Mouse (Mus musculus) liver, embryonic 13.5 days (tissue): ENCODE results near the gene Sergef. TPM values are rescaled to one million over a fixed set of nuclear protein-coding genes. Genes with fewer than 3 reads are reported as not detected.

Source experiments
- ATAC-seq: fragments of 200-750 bp; cut with Nextera tagmentation; 2 replicates; pipeline ENCODE4 v1.8.0; 2017; ENCODE audit warnings: low read depth, mild to moderate bottlenecking, moderate number of reproducible peaks, moderate library complexity
- DNase-seq: peaks from one replicate; pipeline ENCODE4 v3.0.0; 2022
- H3K27ac ChIP-seq: fragments of 300-500 bp; sonication (generic); 2 replicates; pipeline ENCODE4 v1.5.1; 2015; ENCODE audit warnings: moderate library complexity, mild to moderate bottlenecking, inconsistent platforms
- H3K27me3 ChIP-seq: fragments of 300-500 bp; sonication (generic); 2 replicates; pipeline ENCODE4 v1.6.1; 2015; ENCODE audit warnings: mild to moderate bottlenecking, inconsistent platforms
- H3K36me3 ChIP-seq: fragments of 300-500 bp; sonication (generic); 2 replicates; pipeline ENCODE4 v1.6.1; 2015; ENCODE audit warnings: mild to moderate bottlenecking, inconsistent platforms
- H3K4me1 ChIP-seq: fragments of 300-500 bp; sonication (generic); replicated peaks from 2 replicates; pipeline ENCODE4 v1.6.1; 2015; ENCODE audit warnings: inconsistent platforms
- H3K4me2 ChIP-seq: fragments of 300-500 bp; sonication (generic); 2 replicates; pipeline ENCODE4 v1.6.1; 2015; ENCODE audit warnings: inconsistent platforms, mild to moderate bottlenecking, moderate library complexity
- H3K4me3 ChIP-seq: fragments of 300-500 bp; sonication (generic); replicated peaks from 2 replicates; pipeline ENCODE4 v1.5.1; 2015; ENCODE audit warnings: mild to moderate bottlenecking, inconsistent platforms
- H3K9ac ChIP-seq: fragments of 300-500 bp; sonication (generic); 2 replicates; pipeline ENCODE4 v1.6.1; 2015; ENCODE audit warnings: mild to moderate bottlenecking, inconsistent platforms
- H3K9me3 ChIP-seq: fragments of 300-500 bp; sonication (generic); replicated peaks from 2 replicates; pipeline ENCODE4 v1.6.1; 2016; ENCODE audit warnings: inconsistent platforms
- WGBS: fragments of 180-500 bp; shearing (Covaris S2); methylation state at CpG from one replicate; pipeline ENCODE4 v1.1.7; 2015; ENCODE audit not compliant: insufficient replicate concordance; 5-methylcytosine and 5-hydroxymethylcytosine counted together
- polyA plus RNA-seq: library from polyadenylated mRNA; unstranded; fragments of >200 nt; fragmentation: Nextera tagmentation; extraction: Ambion mirVana; gene quantifications from 2 replicates; pipeline ENCODE4 v1.2.1, GENCODE M21; 2015

The Sergef gene
- polyA plus RNA-seq, 1 experiment from 2014 or later, result 7.5 TPM

DNA sequence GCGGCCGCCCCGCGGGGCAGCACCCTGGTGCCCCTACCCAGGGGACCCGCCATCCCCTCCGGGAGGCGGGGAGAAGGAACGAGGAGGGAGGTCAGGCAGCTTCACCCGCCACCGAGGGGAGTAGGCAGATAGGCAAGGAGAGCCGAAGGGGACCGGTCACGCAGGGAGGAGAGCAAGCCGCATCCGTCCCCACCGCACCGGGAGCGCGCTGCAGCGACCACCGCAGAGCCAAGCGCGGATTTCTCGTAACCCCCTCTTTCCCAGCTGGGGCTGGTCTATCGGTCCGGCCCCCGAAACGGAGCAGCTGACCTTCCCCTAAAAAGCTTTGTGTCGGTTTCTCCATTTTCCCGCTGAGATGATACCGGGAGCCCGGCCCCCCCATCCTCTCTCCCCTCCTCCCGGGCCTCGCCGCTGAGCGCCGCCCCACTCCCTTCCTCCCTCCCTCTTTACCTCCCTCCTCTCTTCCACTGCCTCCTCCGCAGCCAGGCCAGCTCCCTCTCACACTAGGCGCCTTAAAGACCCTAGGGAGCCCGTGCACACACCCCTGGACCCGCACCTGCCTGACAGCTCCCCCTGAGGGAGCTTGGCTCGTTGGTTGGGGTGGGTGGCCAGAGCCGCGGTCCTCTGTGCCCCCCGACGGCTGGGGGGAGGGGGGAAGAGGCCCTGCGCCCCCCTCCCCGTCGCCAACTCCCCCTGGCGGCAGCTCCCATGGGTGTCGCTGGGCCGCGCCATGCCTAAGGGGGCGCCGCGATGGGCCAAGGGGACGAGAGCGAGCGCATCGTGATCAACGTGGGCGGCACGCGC is 242.5 kb downstream of the Sergef start:
- no peak for ATAC-seq
- no peaks in the 10 kb centered on the region for H3K36me3 ChIP-seq
- WGBS, result 2% methylated on average over 62 of the region's 64 CpGs
- H3K27me3 ChIP-seq, result peaks cover 69% of the 10 kb centered on the region
- H3K4me2 ChIP-seq, result peak overlapping the region; percentile 62
- no peak for DNase-seq
- no peak overlapping the region for H3K27ac ChIP-seq
- peak overlapping the region; percentile 42; the same call in 1 of the 2 replicates for H3K4me3 ChIP-seq
- H3K4me1 ChIP-seq, result no peaks in the 10 kb centered on the region; the same call in 1 of the 2 replicates
- no peaks in the 10 kb centered on the region for H3K9me3 ChIP-seq
- no peak overlapping the region for H3K9ac ChIP-seq

DNA sequence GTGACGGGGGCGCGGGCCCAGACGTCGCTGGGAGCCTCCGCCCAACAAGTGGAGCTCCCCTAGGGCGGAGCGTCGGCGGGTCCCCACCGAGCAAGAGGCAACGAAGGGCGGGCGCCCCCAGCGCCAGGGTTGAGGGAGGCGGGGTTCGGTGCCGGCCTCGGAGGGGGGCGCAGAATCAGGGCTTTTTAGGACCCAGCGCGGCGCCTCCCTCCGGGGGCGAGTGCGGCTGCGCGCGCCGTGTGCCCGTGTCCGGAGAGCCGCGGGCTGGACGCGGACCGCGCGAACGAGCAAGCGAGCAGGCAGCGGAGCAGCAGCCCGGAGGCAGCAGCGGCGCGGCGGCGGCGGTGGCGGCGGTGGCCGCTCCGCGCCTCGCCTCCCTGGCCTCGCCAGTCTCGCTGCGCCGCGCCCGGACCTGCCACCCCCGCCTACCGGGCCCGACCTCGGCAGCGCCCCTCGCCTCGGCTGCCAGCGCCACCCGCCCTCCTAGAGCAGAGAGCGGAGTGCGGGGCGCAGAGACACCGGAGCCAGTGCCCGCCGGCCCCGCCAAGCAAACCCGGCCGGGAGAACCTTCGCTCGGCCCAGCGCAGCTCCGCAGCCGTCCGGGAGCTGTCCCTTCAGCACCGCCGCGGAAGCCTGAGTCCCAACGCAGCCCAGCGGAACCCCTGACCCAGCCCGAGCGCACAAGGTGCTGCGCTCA is 243.2 kb downstream of the Sergef start, which contains the start of gene Kcnc1:
Gene Kcnc1, plus strand, starts transcription at position 267 of the 697 bp plus-strand sequence.
- Histone ChIP-seq H3K27ac (no peak within 1 kb of the TSS), H3K4me3 (peak within 1 kb of the TSS; percentile 42), H3K9me3 (no peaks in the 10 kb centered on the region), H3K4me2 (peak within 1 kb of the TSS; percentile 62), H3K27me3 (peaks cover 69% of the 10 kb centered on the region), H3K9ac (no peak within 1 kb of the TSS), H3K4me1 (no peaks in the 10 kb centered on the region; the same call in 1 of the 2 replicates), H3K36me3 (no peaks in the 10 kb centered on the region)
- ATAC-seq (peak; percentile 60), DNase-seq (peak; percentile 29)
- under 1% methylated on average over 82 of the region's 93 CpGs for WGBS

DNA sequence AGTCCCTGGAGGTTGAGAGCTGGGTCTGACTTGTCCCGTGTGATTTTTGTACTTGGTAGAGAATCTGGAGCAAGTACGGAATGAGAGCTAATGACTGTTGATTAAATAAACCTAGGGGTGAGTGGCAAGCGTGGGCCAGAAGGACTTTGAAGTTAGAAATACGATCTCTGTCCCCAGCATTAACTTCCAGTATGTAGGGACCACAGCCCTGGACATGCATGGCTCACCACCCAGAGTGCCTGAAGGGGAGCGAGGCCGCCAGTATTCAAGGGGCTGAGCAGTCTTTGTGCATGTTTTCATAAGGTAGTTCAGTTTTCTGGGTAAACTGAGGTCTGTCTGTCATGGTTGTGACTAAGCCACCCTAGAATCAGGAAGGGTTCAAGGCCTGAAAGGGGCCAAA is 244.0 kb downstream of the Sergef start:
- Histone ChIP-seq H3K4me1 (no peaks in the 10 kb centered on the region; the same call in 1 of the 2 replicates), H3K36me3 (no peaks in the 10 kb centered on the region), H3K27me3 (peaks cover 69% of the 10 kb centered on the region), H3K4me2 (peak overlapping the region; percentile 62; the same call in 1 of the 2 replicates), H3K9me3 (no peaks in the 10 kb centered on the region), H3K9ac (no peak overlapping the region), H3K27ac (no peak overlapping the region), H3K4me3 (no peak overlapping the region)
- 30% methylated on average over 6 of the region's 6 CpGs for WGBS
- ATAC-seq (no peak), DNase-seq (no peak)

DNA sequence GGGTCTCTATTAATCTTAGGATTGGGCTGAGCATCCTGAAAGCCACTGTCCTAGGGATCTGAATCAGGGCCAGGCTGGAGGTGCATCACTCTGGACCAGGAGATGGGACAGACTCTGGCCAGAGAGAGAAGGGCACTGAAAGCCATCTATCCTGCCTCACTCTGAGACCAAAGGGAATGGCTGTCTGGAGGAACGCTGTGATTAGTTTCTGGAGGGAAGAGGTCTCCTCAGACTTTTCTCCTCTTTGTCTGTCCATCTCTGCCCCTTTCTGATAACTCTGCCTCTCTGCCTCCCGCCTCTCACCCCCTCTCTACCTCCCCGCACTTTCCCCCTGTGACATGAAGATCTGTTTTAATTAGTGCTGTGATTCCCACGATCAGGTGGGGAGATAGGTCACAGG is 244.7 kb downstream of the Sergef start:
- 41% methylated on average over 4 of the region's 4 CpGs for WGBS
- H3K4me3 ChIP-seq, result no peak overlapping the region
- peaks cover 64% of the 10 kb centered on the region for H3K27me3 ChIP-seq
- H3K9ac ChIP-seq, result no peak overlapping the region
- H3K9me3 ChIP-seq, result no peaks in the 10 kb centered on the region
- DNase-seq (no peak), ATAC-seq (no peak)
- H3K4me1 ChIP-seq, result no peaks in the 10 kb centered on the region; the same call in 1 of the 2 replicates
- H3K36me3 ChIP-seq, result no peaks in the 10 kb centered on the region
- no peak overlapping the region for H3K27ac ChIP-seq
- H3K4me2 ChIP-seq, result no peak overlapping the region

DNA sequence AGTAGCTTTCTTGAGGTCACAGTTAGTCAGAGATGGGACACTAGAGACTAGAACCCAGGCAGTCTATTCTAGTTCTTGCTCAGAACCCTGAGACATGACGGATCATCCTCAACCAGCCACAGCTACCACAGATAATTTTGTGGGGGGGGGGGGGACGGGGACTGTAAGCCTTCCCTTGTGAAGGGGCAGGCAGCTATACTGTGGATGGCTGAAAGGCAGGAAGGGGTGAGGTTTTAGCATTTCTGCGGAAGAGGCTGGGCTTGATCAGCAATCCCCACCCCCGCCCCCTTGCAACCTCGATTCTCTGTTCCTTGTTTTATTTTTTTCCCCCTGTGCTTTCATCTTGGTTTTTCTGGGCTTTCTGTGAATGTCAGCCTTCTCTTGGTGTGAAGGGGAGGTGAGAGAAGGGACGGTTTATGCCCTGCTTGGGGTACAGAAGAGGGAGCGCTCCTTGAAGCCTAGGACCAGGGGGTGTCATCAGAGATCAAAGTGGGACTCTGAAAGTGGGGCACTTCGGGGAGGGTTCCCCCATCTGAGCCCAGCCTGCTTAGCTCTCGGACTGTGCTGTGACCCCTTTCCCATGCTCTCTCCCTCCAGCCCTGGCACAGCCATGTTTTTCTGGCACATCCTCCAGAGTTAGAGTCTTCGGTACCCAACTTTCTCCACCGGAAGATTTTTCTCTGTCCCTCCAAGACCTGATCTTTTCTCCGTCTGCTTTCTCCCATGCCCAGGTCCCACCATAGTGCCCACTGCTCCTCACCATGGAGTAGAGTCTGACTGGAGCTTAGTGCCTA is 245.7 kb downstream of the Sergef start:
- ATAC-seq (no peak), DNase-seq (no peak)
- H3K4me1 ChIP-seq, result no peaks in the 10 kb centered on the region; the same call in 1 of the 2 replicates
- no peak overlapping the region for H3K4me3 ChIP-seq
- WGBS, result 21% methylated on average over 12 of the region's 12 CpGs
- H3K9me3 ChIP-seq, result no peaks in the 10 kb centered on the region
- peaks cover 54% of the 10 kb centered on the region for H3K27me3 ChIP-seq
- H3K36me3 ChIP-seq, result no peaks in the 10 kb centered on the region
- H3K9ac ChIP-seq, result no peak overlapping the region
- no peak overlapping the region for H3K27ac ChIP-seq
- H3K4me2 ChIP-seq, result no peak overlapping the region

Other genes starting within 250 kb of the Sergef start
- 0.14 TPM in 1 of 2 replicates, not detected in the other for gene Kcnc1, start 243.3 kb downstream of the Sergef start, polyA plus RNA-seq
- not detected in 2 replicates for gene Tph1, start 32.7 kb upstream of the Sergef start, polyA plus RNA-seq
- gene Saal1, start 70.9 kb upstream of the Sergef start, polyA plus RNA-seq, result 17.2 and 20.3 TPM in 2 replicates
- 1.1 and 1.2 TPM in 2 replicates for gene Saa3, start 75.9 kb upstream of the Sergef start, polyA plus RNA-seq
- 2.7 and 3.6 TPM in 2 replicates for gene Saa4, start 92.8 kb upstream of the Sergef start, polyA plus RNA-seq
- gene Saa1, start 103.2 kb upstream of the Sergef start, polyA plus RNA-seq, result 0.23 TPM in 1 of 2 replicates, not detected in the other
- gene Saa2, start 112.0 kb upstream of the Sergef start, polyA plus RNA-seq, result not detected in 2 replicates
- 5.8 and 8.2 TPM in 2 replicates for gene Hps5, start 156.3 kb upstream of the Sergef start, polyA plus RNA-seq
- gene Gtf2h1, start 156.3 kb upstream of the Sergef start, polyA plus RNA-seq, result 42.2 and 53.1 TPM in 2 replicates
- 1,268 and 1,277 TPM in 2 replicates for gene Ldha, start 201.7 kb upstream of the Sergef start, polyA plus RNA-seq
- 0.19 and 0.55 TPM in 2 replicates for gene Ldhc, start 221.4 kb upstream of the Sergef start, polyA plus RNA-seq